Mouse (Mus musculus): ENCODE results near the gene Slc22a16. TPM values are rescaled to one million over a fixed set of nuclear protein-coding genes. Genes with fewer than 3 reads are reported as not detected.
"Not testable (repeated sequence)": the region's sequence is repeated elsewhere in the genome, so short reads cannot be mapped to it uniquely, and the experiment has no call there.

Gene Slc22a16
- total RNA-seq (2015) (not detected in 2 replicates), total RNA-seq (2017) (not detected in 2 replicates)

GRCm38 (mm10) chr10:40570036-40570435, at the start of gene Slc22a16:
Gene Slc22a16, plus strand, starts transcription at chr10:40570336.
- no peak for ATAC-seq (replicated peaks; ENCODE audit: poor library complexity)

- no peak for ATAC-seq (replicated peaks; ENCODE audit: poor library complexity)
These were observed 48.6 kb upstream of the Slc22a16 start for GRCm38 (mm10) chr10:40521579-40521978.

- no peak for ATAC-seq (replicated peaks; ENCODE audit: poor library complexity)
These were observed 46.7 kb upstream of the Slc22a16 start for GRCm38 (mm10) chr10:40523312-40523975.

- peak; percentile 43 for ATAC-seq (replicated peaks; ENCODE audit: poor library complexity)
These were observed 45.9 kb upstream of the Slc22a16 start for GRCm38 (mm10) chr10:40524032-40524806.

- peak; percentile 33; the same call in 1 of the 2 replicates for ATAC-seq (replicated peaks; ENCODE audit: poor library complexity)
These were observed 45.1 kb upstream of the Slc22a16 start for GRCm38 (mm10) chr10:40524991-40525390.

- peak; percentile 60 for ATAC-seq (replicated peaks; ENCODE audit: poor library complexity)
These were observed 44.5 kb upstream of the Slc22a16 start for GRCm38 (mm10) chr10:40525616-40526155.

GRCm38 (mm10) chr10:40526301-40526761, 43.8 kb upstream of the Slc22a16 start:
- peak; percentile 49 for ATAC-seq (replicated peaks; ENCODE audit: poor library complexity)

- no peak for ATAC-seq (replicated peaks; ENCODE audit: poor library complexity)
These were observed 43.1 kb upstream of the Slc22a16 start for GRCm38 (mm10) chr10:40526986-40527385.

- ATAC-seq (replicated peaks; ENCODE audit: poor library complexity) = peak; percentile 35
These were observed 42.6 kb upstream of the Slc22a16 start for GRCm38 (mm10) chr10:40527573-40527972.

- ATAC-seq (replicated peaks; ENCODE audit: poor library complexity) = no peak
These were observed 41.5 kb upstream of the Slc22a16 start for GRCm38 (mm10) chr10:40528668-40529067.

- peak; percentile 49 for ATAC-seq (replicated peaks; ENCODE audit: poor library complexity)
These were observed 40.5 kb upstream of the Slc22a16 start for GRCm38 (mm10) chr10:40529617-40530016.

- ATAC-seq (replicated peaks; ENCODE audit: poor library complexity) = no peak
These were observed 39.5 kb upstream of the Slc22a16 start for GRCm38 (mm10) chr10:40530661-40531060.

- not testable (repeated sequence) for ATAC-seq (replicated peaks; ENCODE audit: poor library complexity)
These were observed 37.5 kb upstream of the Slc22a16 start for GRCm38 (mm10) chr10:40532586-40532985.

GRCm38 (mm10) chr10:40541351-40541750, 28.8 kb upstream of the Slc22a16 start:
- ATAC-seq (replicated peaks; ENCODE audit: poor library complexity) = no peak

GRCm38 (mm10) chr10:40549317-40549716, 20.8 kb upstream of the Slc22a16 start:
- ATAC-seq (replicated peaks; ENCODE audit: poor library complexity) = no peak

- ATAC-seq (replicated peaks; ENCODE audit: poor library complexity) = no peak
These were observed 18.3 kb upstream of the Slc22a16 start for GRCm38 (mm10) chr10:40551801-40552200.

GRCm38 (mm10) chr10:40565695-40566094, 4.4 kb upstream of the Slc22a16 start:
- ATAC-seq (replicated peaks; ENCODE audit: poor library complexity) = peak; percentile 52; the same call in 1 of the 2 replicates

- ATAC-seq (replicated peaks; ENCODE audit: poor library complexity) = peak; percentile 99
These were observed 5.9 kb downstream of the Slc22a16 start for GRCm38 (mm10) chr10:40575912-40576634.

- no peak for ATAC-seq (replicated peaks; ENCODE audit: poor library complexity)
These were observed 13.6 kb downstream of the Slc22a16 start for GRCm38 (mm10) chr10:40583584-40584255.

- ATAC-seq (replicated peaks; ENCODE audit: poor library complexity) = no peak
These were observed 22.1 kb downstream of the Slc22a16 start for GRCm38 (mm10) chr10:40592186-40592585.
